Mouse (Mus musculus) liver, postnatal 0 days (tissue): ENCODE results near the gene Sap30bp.

Experiments
- CTCF ChIP-seq: sonication (generic); IDR thresholded peaks from 2 replicates; pipeline ENCODE4 v1.5.1; 2016; ENCODE audit warnings: antibody characterized with exemption, low read depth
- EP300 ChIP-seq: IDR thresholded peaks from 2 replicates; pipeline ENCODE4 v1.6.1; 2016; ENCODE audit warnings: antibody characterized with exemption, low read depth, mild to moderate bottlenecking

DNA sequence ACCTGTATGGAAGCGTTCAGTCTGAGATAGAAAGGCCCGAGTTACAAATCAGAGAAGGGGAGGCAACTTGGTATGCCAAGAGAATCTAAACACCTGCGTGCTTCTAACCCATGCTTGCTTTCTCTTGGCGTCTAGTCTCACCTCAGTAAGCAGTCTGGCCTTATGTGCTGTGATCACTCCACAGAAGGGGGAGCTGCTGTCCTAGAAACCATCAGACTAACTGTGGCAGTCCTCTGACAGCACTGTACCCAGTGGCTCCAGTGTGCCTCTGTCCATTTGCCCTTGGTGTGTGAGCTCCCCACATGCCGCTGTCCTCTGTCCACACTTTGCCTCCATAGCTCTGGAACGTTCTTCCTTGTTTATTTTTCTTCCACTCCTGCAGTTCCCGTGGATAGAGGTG, 8.9 kb downstream of the Sap30bp start:
- TF ChIP-seq EP300 = no peak
- peak; percentile 12; the same call in 1 of the 2 replicates for TF ChIP-seq CTCF
